Mouse (Mus musculus): ENCODE data around the gene Vps53.
A peak's percentile ranks its signal among the peaks of the same experiment; 100 is the strongest.

Gene Vps53

DNA sequence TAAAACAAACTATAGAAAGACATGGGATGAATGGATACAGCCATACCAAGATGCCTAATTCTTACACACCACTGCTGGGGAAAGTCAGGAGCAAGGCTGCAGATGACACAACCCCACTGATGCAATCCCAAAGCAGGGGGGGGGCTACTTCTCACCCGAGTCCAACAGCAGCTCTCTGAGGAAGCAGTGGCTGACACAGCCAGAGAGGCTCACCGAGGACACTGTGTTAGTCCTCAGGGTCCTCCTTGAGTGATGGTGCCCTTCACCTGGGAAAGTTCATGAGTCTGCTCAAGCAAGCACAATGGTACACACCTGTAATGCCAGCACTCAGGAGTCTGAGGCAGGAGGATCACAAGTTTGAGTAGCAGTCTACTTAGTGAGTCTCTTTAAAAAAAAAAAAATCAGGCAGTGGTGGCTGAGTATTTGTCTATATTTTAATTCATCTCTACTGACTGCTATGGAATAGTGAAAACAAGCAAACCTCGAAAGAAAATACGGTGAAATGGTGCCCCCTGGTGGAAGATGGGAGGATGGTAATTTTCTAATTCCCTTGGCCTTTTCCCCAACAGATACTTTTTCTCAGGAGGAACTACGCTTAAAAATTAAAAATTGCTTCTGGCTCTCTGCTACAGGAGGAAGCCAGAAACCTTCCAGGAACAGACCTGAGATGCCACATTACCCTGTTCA is 12.2 kb downstream of the Vps53 start:
- no peak for DNase-seq (ENCODE audit: low spot score)

GRCm38 (mm10) chr11:76166657-76167056 is 12.8 kb downstream of the Vps53 start:
- no peak for DNase-seq (ENCODE audit: low spot score)

DNA sequence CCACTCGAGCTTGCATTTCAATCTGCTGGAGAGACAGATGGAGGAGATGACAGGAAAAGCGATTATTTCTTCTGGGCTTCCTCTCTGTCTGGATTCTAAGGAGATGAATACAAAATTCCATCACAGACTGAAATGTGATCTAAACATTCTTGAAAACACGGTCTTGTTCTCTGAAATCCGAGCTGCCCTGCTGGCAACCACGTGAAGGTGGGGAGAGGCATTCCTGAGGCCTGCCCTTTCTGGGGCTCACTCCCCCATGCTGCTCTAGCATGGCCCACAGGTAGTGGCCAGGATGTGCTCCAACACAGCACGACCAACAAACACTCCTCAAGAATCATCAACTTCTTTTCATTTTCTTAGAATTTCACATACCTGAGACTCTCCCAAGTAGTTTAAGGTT is 19.2 kb downstream of the Vps53 start:
- DNase-seq (ENCODE audit: low spot score): no peak

DNA sequence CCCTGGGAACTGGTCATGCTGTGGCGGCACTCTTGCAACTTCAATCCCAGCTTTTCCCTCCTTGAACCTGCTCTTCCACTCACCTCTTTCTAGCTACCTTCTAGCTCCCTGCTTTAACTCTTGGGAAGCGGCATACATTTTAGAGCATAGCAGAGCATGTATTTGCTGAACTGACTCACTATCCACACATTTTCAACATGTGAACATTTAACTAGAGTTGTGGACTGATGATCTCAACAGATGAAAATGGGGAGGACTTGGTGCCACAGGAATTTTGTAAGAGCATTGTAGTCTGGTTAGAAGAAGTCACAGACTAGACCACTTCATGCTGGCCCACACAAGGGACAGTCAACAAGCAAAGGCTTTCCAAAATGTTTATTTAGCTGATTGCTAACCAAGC is 21.1 kb downstream of the Vps53 start:
- no peak for DNase-seq (ENCODE audit: low spot score)

DNA sequence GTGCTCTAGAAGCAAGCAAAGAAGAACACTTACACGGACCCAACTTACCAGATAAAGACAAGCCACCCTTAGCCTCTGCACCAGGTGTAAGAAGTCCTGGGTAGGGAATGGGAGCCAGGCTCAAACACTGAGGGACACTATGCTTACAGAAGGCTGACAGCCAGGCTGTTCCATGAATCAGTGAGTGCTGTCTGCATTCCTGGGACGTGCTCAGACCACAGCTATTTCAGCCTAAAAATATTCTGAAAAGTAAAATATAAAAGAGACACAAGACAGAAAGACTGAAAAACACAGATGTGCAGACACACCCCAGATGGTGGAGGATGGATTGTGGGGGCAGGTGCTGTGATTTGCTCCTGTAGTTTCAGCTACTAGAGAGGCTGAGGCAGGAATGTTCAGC is 24.6 kb downstream of the Vps53 start:
- no peak for DNase-seq (ENCODE audit: low spot score)

DNA sequence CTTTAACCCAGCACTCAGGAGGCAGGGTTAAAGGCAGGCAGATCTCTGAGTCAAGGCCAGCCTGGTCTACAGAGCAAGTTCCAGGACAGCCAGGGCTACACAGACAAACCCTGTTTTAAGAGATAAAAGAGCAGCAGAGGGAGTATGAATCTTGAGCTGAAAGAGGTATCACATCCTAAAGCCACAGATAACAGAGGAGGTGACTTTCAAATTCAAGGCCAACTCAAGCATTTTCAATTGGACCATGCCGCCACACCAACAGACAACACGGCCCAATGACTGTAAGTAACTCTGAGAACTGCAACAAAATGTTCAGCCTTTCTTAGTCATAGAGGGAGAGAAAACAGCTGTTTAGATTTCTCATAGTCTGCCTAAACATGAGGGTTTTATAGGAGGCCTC is 25.2 kb downstream of the Vps53 start:
- DNase-seq (ENCODE audit: low spot score): no peak

DNA sequence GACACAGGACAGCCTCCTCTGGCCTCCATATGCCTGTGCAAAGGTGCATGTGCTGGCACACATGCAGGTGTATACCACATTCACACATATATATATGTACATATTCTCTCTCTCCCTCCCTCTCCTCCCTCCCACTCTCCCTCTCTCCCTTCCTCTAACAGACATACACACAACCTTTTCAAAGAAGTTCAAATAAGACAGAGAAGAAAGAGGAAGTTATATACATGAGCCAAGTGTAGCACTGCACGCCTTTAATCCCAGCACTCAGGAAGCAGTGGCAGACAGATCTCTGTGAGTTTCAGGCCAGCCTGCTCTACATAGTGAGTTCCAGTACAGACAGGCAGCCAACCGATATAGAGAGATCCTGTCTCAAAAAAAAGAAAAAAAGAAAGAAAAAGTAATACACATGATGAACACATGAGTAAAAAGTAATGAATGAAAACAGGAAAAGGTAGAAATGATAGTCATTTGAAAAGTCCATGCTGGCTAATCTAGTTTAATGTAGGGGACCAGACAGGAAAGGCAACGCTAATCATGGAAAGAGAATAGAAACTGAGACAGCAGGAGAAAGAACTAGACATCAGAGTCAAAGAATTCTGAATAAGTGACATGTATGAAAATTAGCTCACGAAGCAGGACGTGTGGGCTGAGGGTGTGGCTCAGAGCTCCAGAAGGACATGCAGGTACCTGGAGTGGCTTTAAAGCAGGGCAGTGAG is 26.1 kb downstream of the Vps53 start:
- no peak for DNase-seq (ENCODE audit: low spot score)

DNA sequence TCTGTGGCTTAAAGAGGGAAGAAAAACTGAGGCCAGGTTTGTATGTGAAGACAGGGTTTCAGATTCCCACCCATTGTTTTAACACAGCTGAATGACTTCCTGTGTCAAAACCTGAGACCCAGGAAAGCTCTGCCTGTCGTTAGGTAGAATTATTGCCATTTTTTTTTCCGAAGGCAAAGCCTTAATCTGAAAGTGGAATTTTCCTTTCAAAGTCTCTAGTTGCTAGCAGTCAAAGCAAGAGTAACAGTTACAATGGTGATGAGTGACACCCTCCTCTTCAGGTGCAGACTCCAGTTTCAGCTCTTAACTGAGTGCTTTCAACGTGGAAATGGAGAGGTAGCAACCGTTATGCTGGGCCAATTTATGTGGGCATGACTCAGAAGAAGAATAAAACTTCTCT is 28.5 kb downstream of the Vps53 start:
- DNase-seq (ENCODE audit: low spot score): no peak

DNA sequence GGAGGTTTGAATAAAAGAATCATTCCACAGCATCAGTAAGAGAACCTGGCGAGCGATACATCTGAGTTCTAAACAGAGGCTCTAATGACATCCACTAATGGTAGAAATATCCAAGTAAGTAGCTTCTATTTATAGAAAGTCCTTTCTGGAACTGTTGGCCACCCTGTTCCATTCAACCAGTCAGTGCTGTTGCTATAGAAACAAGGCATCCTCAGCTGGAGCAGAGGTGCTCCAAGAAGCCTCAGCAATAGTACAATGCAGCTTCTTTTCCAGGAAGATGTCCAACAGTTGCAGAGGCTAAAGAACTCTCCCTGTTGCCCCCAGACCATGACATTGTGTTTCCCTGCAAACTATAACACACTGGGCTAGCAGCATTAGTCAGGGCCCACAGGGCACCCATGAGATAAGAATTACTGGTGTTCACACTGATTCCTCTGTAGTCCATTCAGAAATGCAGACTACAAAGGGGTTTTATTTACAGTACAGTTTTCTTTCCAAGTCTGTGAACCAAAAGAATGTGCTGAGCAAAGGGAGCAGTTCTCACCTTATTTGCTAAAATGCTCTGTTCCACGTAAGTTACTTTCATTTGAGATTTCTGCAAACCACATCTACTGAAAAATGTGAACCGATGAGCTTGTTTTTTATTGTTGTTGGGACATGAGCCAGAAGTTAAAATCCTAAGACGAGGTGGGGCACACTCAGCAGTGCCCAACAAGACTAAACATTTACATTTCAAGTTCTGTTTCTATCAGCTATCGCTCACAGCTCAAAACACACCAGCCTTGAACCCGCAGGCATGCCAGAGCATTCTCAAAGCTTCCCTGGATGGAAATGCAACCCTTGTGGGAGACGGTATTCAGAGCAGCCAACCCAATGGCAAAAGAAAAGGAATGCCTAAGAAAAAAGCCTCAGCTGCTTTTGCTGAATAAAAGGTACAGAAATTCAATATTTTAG is 31.1 kb downstream of the Vps53 start:
- peak; percentile 28 for DNase-seq (ENCODE audit: low spot score)

GRCm38 (mm10) chr11:76146187-76147010 is 33.0 kb downstream of the Vps53 start:
- DNase-seq (ENCODE audit: low spot score): no peak

DNA sequence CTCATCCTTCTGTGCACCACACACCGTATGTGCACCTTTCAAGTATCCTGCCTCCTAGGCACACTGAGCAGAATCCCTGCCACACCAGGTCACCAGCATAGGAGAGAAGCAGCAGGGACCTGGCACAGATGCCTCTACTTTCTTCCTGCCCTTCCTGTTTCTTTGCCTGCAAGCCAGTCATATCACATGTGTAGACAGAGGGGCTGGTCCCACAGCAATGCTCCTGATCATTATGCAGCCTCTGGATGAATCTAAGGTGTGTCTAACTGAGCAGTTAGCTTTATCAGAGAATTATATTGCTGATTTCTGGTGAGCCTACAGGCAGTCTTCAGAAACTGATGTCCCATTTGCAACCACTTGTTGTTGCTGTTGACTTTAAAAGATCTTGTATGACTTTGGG is 34.3 kb downstream of the Vps53 start:
- no peak for DNase-seq (ENCODE audit: low spot score)

- DNase-seq (ENCODE audit: low spot score): no peak
These were observed 35.1 kb downstream of the Vps53 start for GRCm38 (mm10) chr11:76144386-76144785.

- no peak for DNase-seq (ENCODE audit: low spot score)
These were observed 41.5 kb downstream of the Vps53 start for GRCm38 (mm10) chr11:76137996-76138395.

DNA sequence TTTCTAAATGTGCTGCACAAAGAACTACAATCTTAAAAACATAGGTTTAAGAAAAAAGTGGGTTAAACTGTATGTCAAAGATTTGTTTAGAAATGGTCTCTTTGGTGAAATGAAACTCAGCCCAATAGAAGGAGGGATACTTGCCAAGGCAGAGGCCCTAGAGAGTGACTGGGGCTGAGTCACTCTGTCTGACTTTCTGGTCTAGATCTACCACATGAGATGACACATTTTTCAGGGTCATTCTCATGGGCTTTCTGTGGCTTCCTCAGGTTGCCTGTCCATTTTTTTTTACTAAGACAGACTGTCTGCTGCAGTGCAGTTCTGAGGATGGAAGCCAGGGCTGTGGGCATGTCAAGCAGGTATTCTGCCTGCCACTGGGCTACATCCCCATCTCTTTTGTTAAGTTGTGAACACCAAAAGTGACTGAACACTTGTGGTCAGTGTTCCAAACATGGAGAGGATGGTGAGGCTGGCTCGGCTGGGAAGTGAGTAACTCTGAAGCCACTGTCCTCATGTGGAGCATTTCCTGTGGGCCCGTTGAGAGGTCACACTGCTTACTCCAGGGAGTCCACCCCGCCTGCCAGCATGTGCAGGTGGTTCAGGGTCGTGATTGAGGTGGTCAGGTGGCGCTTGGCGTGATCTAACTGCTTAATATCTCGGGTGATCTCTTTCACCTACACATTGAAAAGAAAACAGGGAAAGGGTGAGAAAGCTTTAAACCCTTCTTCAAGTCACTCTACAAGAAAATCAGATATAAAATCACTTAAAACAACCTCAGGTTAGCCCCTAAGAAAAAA is 43.6 kb downstream of the Vps53 start:
- DNase-seq (ENCODE audit: low spot score): no peak

- no peak for DNase-seq (ENCODE audit: low spot score)
These were observed 48.6 kb downstream of the Vps53 start for GRCm38 (mm10) chr11:76130859-76131258.

DNA sequence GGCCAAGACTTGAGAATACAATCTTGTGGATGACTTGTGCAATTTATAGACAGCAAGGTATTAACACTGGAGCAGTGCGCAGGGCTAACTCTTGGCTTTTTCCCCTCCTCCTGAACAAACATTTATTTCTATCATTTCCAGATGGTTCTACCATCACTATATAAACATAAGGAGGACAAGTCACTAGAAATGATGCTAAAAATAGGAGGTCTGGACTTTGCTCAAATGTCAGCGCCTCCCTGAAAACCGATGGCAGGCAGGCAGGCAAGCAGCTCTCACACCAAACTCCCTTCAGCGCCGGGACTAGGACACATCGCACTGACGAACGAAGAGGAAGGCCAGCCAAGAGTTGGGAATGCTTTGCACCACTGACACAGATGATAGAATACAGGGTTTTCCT is 54.1 kb downstream of the Vps53 start:
- DNase-seq (ENCODE audit: low spot score): no peak

DNA sequence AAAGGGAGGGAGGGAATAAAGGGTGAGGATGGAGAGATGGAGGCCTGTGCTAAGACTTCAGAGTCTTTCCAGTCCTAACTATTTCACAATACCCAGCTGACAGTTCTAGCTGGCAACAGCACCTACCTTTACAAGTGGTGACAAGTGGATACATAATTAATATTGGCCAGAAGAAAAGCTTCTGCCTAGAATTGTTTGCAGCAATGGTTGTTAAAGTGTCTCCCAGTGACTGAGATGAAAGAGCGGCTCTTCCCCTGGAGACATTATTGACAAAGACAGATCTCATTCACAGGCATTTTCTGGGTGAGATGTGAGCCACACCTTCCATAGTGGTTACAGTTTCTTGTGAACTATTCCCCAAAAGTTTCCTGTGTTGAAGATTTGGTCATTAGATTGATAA is 55.9 kb downstream of the Vps53 start:
- DNase-seq (ENCODE audit: low spot score): no peak

DNA sequence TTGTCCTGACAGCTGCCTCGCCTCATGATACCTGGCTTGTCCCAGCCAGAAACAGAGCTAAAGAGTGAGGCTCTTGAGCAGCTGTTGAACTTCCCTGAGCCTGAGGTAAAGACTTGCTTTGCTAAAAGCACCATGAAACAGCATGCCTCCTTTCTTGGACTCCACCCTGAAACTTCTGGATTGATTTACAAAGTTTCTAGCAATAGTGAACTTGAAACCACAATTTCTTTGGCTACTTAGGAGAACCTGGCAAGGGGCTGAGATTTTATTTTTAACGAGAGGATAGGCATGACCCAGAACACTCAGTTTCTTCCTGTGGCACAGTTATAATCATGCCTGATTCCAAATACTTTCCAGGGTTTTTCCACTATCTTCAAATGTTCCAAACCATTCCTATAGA is 56.9 kb downstream of the Vps53 start:
- DNase-seq (ENCODE audit: low spot score): no peak

DNA sequence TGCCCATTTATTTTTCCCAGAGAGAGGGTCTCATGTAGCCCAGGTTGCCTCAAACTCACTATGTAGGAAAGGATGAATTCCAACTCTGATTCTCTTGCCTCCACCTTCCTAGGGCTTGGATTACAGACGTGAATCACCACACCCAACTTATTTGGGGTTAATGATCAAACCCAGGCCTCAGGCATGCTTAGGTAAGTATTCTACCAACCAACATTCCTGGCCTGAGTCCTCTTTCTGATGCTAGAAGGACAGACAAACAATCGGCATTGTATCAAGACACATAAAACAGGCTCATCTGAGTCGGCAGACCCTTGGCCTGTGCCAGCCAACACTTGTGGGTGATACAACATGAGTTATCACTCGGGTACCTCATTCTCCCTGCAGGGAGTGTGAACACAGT is 58.4 kb downstream of the Vps53 start:
- no peak for DNase-seq (ENCODE audit: low spot score)

GRCm38 (mm10) chr11:76120407-76120901 is 59.0 kb downstream of the Vps53 start:
- DNase-seq (ENCODE audit: low spot score): no peak

DNA sequence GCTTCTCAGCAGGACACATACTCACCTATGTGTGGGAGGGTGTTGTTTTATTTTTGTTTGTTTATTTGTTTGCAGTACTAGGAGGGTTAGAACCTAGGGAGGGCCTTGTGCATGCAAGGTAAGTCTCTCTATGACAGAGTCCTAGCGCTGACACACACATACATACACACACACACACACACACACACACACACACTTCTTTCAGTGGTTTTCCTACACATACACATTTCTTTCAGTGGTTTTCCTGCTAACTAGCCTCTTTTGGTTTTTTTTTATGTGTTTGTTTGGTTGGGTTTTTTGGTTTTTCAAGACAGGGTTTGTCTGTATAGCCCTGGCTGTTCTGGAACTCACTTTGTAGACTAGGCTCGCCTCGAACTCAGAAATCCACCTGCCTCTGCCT is 69.0 kb downstream of the Vps53 start:
- DNase-seq (ENCODE audit: low spot score): no peak
